Mouse (Mus musculus) left cerebral cortex, postnatal 10 days (tissue): Measurements from ENCODE around the gene Fbxl19. TPM values are rescaled to one million over a fixed set of nuclear protein-coding genes. Genes with fewer than 3 reads are reported as not detected.
A peak's percentile ranks its signal among the peaks of the same experiment; 100 is the strongest.
"Not testable (repeated sequence)": the region's sequence is repeated elsewhere in the genome, so short reads cannot be mapped to it uniquely, and the experiment has no call there.

Source experiments
- DNase-seq, 2 experiments: peaks; one replicate each; pipeline ENCODE4 v3.0.0; 2021 to 2022; ENCODE audit warnings: low spot score in 2 of 2, mixed read lengths in 1 of 2; ENCODE audit errors: extremely low spot score in 1 of 2
- intact Hi-C: fragments of 180-260 bp; cut with DNase I; formaldehyde crosslinking; loops from one replicate; pipeline ENCODE4 v1.15.1; 2025
- total RNA-seq, 2 experiments: library from RNA; stranded (reverse); gene quantifications; 2 replicates each; pipeline ENCODE4 v1.2.3; 2021

Fbxl19 gene
- total RNA-seq, 2 experiments from 2014 or later: 99.3 to 107 TPM

GRCm38 (mm10) chr7:127760478-127760877, 16.1 kb downstream of the Fbxl19 start:
- no peak for DNase-seq
- intact Hi-C loops: no loop called here

GRCm38 (mm10) chr7:127761026-127761425, 16.7 kb downstream of the Fbxl19 start:
- DNase-seq: peak in 1 of 2 experiments; percentile 73
- intact Hi-C loops: no loop called here

GRCm38 (mm10) chr7:127763642-127764041, 19.3 kb downstream of the Fbxl19 start:
- intact Hi-C loops: no loop called here
- DNase-seq: no peak

- intact Hi-C loops: no loop called here
- no peak for DNase-seq
Observed at GRCm38 (mm10) chr7:127765756-127766155, 21.4 kb downstream of the Fbxl19 start.

- no peak for DNase-seq
- intact Hi-C loops: no loop called here
Observed at GRCm38 (mm10) chr7:127766851-127767609, 22.7 kb downstream of the Fbxl19 start.

GRCm38 (mm10) chr7:127767671-127768345, 23.5 kb downstream of the Fbxl19 start:
- intact Hi-C loops: no loop called here
- DNase-seq: no peak

GRCm38 (mm10) chr7:127768346-127768996, 24.1 kb downstream of the Fbxl19 start:
- peak in 1 of 2 experiments; percentile 52 for DNase-seq
- intact Hi-C loops: no loop called here

GRCm38 (mm10) chr7:127768997-127769593, 24.8 kb downstream of the Fbxl19 start:
- intact Hi-C loops: no loop called here
- peak; percentile 96 to 99 for DNase-seq

GRCm38 (mm10) chr7:127769651-127770038, 25.3 kb downstream of the Fbxl19 start, which contains the start of gene Orai3:
Orai3 (plus strand) TSS chr7:127769815.
- intact Hi-C loops: no loop called here
- DNase-seq: peak; percentile 81 to 94

GRCm38 (mm10) chr7:127770039-127770905, 25.9 kb downstream of the Fbxl19 start:
- DNase-seq: no peak
- intact Hi-C loops: no loop called here

- DNase-seq: no peak
- intact Hi-C loops: no loop called here
Observed at GRCm38 (mm10) chr7:127771262-127771661, 26.9 kb downstream of the Fbxl19 start.

- intact Hi-C loops: no loop called here
- no peak for DNase-seq
Observed at GRCm38 (mm10) chr7:127772080-127772479, 27.7 kb downstream of the Fbxl19 start.

- DNase-seq: no peak
- intact Hi-C loops: no loop called here
Observed at GRCm38 (mm10) chr7:127772557-127772956, 28.2 kb downstream of the Fbxl19 start.

GRCm38 (mm10) chr7:127773664-127774384, 29.5 kb downstream of the Fbxl19 start:
- intact Hi-C loops: no loop called here
- DNase-seq: peak in 1 of 2 experiments; percentile 84

GRCm38 (mm10) chr7:127775837-127776236, 31.5 kb downstream of the Fbxl19 start:
- intact Hi-C loops, DNase-seq: not testable (repeated sequence)

- peak; percentile 85 to 95 for DNase-seq
- intact Hi-C loops: no loop called here
Observed at GRCm38 (mm10) chr7:127776426-127776825, 32.1 kb downstream of the Fbxl19 start, which contains the start of gene Setd1a. Setd1a (plus strand) TSS chr7:127776670.

- peak; percentile 93 to 99 for DNase-seq
- intact Hi-C loops: no loop called here
Observed at GRCm38 (mm10) chr7:127776878-127777473, 32.6 kb downstream of the Fbxl19 start.
